Mouse (Mus musculus): ENCODE results near the gene Tlx3. TPM values are rescaled to one million over a fixed set of nuclear protein-coding genes. Genes with fewer than 3 reads are reported as not detected.

Gene Tlx3
- polyA plus RNA-seq, 1 experiment from 2014 or later, result 0.18 TPM

- Histone ChIP-seq H3K4me3 (ENCODE audit: control insufficient read depth in 1 of 2, insufficient read depth in 1 of 2, low read depth in 1 of 2, low read length in 2 of 2) (no peak overlapping the region), H3K4me1 (ENCODE audit: control insufficient read depth in 2 of 2, insufficient read depth in 2 of 2, low read length in 2 of 2) (peaks cover 0 to 16% of the 10 kb centered on the region in 2 experiments; a peak in 2 of 4 replicates), H3K27me3 (ENCODE audit: control insufficient read depth, insufficient read depth, low read length) (peaks cover 96% of the 10 kb centered on the region), H3K36me3 (ENCODE audit: control insufficient read depth, insufficient read depth, low read length) (no peaks in the 10 kb centered on the region), H3K9me3 (ENCODE audit: control insufficient read depth, low read length) (peaks cover 14% of the 10 kb centered on the region), H3K9ac (ENCODE audit: low read length) (no peak overlapping the region), H3K27ac (replicated peaks in 1 of 2; ENCODE audit: control insufficient read depth in 1 of 2, insufficient read depth in 1 of 2, low read depth in 2 of 2, low read length in 2 of 2) (no peak overlapping the region), H3K4me2 (ENCODE audit: low read length) (no peak overlapping the region)
- ATAC-seq (ENCODE audit: insufficient number of reproducible peaks, insufficient read depth, low FRiP score, low read depth), result no peak
- 21% methylated on average over 24 of the region's 24 CpGs for WGBS
Observed at GRCm38 (mm10) chr11:33196447-33197132, 6.8 kb downstream of the Tlx3 start.

GRCm38 (mm10) chr11:33195531-33196446 lies 7.6 kb downstream of the Tlx3 start:
- Histone ChIP-seq H3K4me3 (ENCODE audit: control insufficient read depth in 1 of 2, insufficient read depth in 1 of 2, low read depth in 1 of 2, low read length in 2 of 2) (no peak overlapping the region; a peak in 1 of 4 replicates), H3K27ac (replicated peaks in 1 of 2; ENCODE audit: control insufficient read depth in 1 of 2, insufficient read depth in 1 of 2, low read depth in 2 of 2, low read length in 2 of 2) (no peak overlapping the region), H3K9ac (ENCODE audit: low read length) (no peak overlapping the region), H3K4me2 (ENCODE audit: low read length) (no peak overlapping the region), H3K27me3 (ENCODE audit: control insufficient read depth, insufficient read depth, low read length) (peaks cover 96% of the 10 kb centered on the region), H3K36me3 (ENCODE audit: control insufficient read depth, insufficient read depth, low read length) (no peaks in the 10 kb centered on the region), H3K4me1 (ENCODE audit: control insufficient read depth in 2 of 2, insufficient read depth in 2 of 2, low read length in 2 of 2) (peaks cover 0 to 8% of the 10 kb centered on the region in 2 experiments; a peak in 2 of 4 replicates), H3K9me3 (ENCODE audit: control insufficient read depth, low read length) (peaks cover 14% of the 10 kb centered on the region)
- no peak for ATAC-seq (ENCODE audit: insufficient number of reproducible peaks, insufficient read depth, low FRiP score, low read depth)
- 7% methylated on average over 25 of the region's 25 CpGs for WGBS

GRCm38 (mm10) chr11:33195061-33195460 lies 8.3 kb downstream of the Tlx3 start:
- H3K4me1 ChIP-seq (ENCODE audit: control insufficient read depth in 2 of 2, insufficient read depth in 2 of 2, low read length in 2 of 2), result peaks cover 0 to under 1% of the 10 kb centered on the region in 2 experiments; a peak in 1 of 4 replicates
- no peak overlapping the region for H3K27ac ChIP-seq (replicated peaks in 1 of 2; ENCODE audit: control insufficient read depth in 1 of 2, insufficient read depth in 1 of 2, low read depth in 2 of 2, low read length in 2 of 2)
- no peak for ATAC-seq (ENCODE audit: insufficient number of reproducible peaks, insufficient read depth, low FRiP score, low read depth)
- H3K4me3 ChIP-seq (ENCODE audit: control insufficient read depth in 1 of 2, insufficient read depth in 1 of 2, low read depth in 1 of 2, low read length in 2 of 2), result no peak overlapping the region
- peaks cover 14% of the 10 kb centered on the region for H3K9me3 ChIP-seq (ENCODE audit: control insufficient read depth, low read length)
- no peak overlapping the region for H3K4me2 ChIP-seq (ENCODE audit: low read length)
- no peaks in the 10 kb centered on the region for H3K36me3 ChIP-seq (ENCODE audit: control insufficient read depth, insufficient read depth, low read length)
- H3K9ac ChIP-seq (ENCODE audit: low read length), result no peak overlapping the region
- 25% methylated on average over 7 of the region's 7 CpGs for WGBS
- peaks cover 94% of the 10 kb centered on the region for H3K27me3 ChIP-seq (ENCODE audit: control insufficient read depth, insufficient read depth, low read length)

GRCm38 (mm10) chr11:33193695-33194094 lies 9.7 kb downstream of the Tlx3 start:
- no peak for ATAC-seq (ENCODE audit: insufficient number of reproducible peaks, insufficient read depth, low FRiP score, low read depth)
- 3% methylated on average over 11 of the region's 12 CpGs for WGBS

GRCm38 (mm10) chr11:33181804-33182203 lies 21.6 kb downstream of the Tlx3 start:
- Histone ChIP-seq H3K27me3 (ENCODE audit: control insufficient read depth, insufficient read depth, low read length) (peaks cover 28% of the 10 kb centered on the region), H3K4me3 (ENCODE audit: control insufficient read depth in 1 of 2, insufficient read depth in 1 of 2, low read depth in 1 of 2, low read length in 2 of 2) (no peak overlapping the region), H3K9me3 (ENCODE audit: control insufficient read depth, low read length) (no peaks in the 10 kb centered on the region), H3K4me2 (ENCODE audit: low read length) (no peak overlapping the region), H3K36me3 (ENCODE audit: control insufficient read depth, insufficient read depth, low read length) (no peaks in the 10 kb centered on the region), H3K9ac (ENCODE audit: low read length) (no peak overlapping the region), H3K4me1 (ENCODE audit: control insufficient read depth in 2 of 2, insufficient read depth in 2 of 2, low read length in 2 of 2) (peaks cover 0 to 4% of the 10 kb centered on the region in 2 experiments; a peak in 2 of 4 replicates), H3K27ac (replicated peaks in 1 of 2; ENCODE audit: control insufficient read depth in 1 of 2, insufficient read depth in 1 of 2, low read depth in 2 of 2, low read length in 2 of 2) (no peak overlapping the region)
- no peak for ATAC-seq (ENCODE audit: insufficient number of reproducible peaks, insufficient read depth, low FRiP score, low read depth)
- WGBS, result 80% methylated on average over 3 of the region's 3 CpGs

More at GRCm38 (mm10) chr11:33193695-33194094, 9.7 kb downstream of the Tlx3 start:
- peaks cover 14% of the 10 kb centered on the region for H3K9me3 ChIP-seq (ENCODE audit: control insufficient read depth, low read length)
- no peaks in the 10 kb centered on the region for H3K4me1 ChIP-seq (ENCODE audit: control insufficient read depth in 2 of 2, insufficient read depth in 2 of 2, low read length in 2 of 2)
- no peaks in the 10 kb centered on the region for H3K36me3 ChIP-seq (ENCODE audit: control insufficient read depth, insufficient read depth, low read length)
- no peak overlapping the region for H3K27ac ChIP-seq (replicated peaks in 1 of 2; ENCODE audit: control insufficient read depth in 1 of 2, insufficient read depth in 1 of 2, low read depth in 2 of 2, low read length in 2 of 2)
- no peak overlapping the region for H3K4me2 ChIP-seq (ENCODE audit: low read length)
- peaks cover 81% of the 10 kb centered on the region for H3K27me3 ChIP-seq (ENCODE audit: control insufficient read depth, insufficient read depth, low read length)
- H3K4me3 ChIP-seq (ENCODE audit: control insufficient read depth in 1 of 2, insufficient read depth in 1 of 2, low read depth in 1 of 2, low read length in 2 of 2), result no peak overlapping the region
- no peak overlapping the region for H3K9ac ChIP-seq (ENCODE audit: low read length)

- peaks cover 0 to 4% of the 10 kb centered on the region in 2 experiments; a peak in 2 of 4 replicates for H3K4me1 ChIP-seq (ENCODE audit: control insufficient read depth in 2 of 2, insufficient read depth in 2 of 2, low read length in 2 of 2)
- H3K9me3 ChIP-seq (ENCODE audit: control insufficient read depth, low read length), result no peaks in the 10 kb centered on the region
- WGBS, result 1% methylated on average over 18 of the region's 18 CpGs
- peak overlapping the region; percentile 67 for H3K4me2 ChIP-seq (ENCODE audit: low read length)
- peak overlapping the region; percentile 18 to 27 for H3K4me3 ChIP-seq (ENCODE audit: control insufficient read depth in 1 of 2, insufficient read depth in 1 of 2, low read depth in 1 of 2, low read length in 2 of 2)
- no peaks in the 10 kb centered on the region for H3K36me3 ChIP-seq (ENCODE audit: control insufficient read depth, insufficient read depth, low read length)
- H3K27ac ChIP-seq (replicated peaks in 1 of 2; ENCODE audit: control insufficient read depth in 1 of 2, insufficient read depth in 1 of 2, low read depth in 2 of 2, low read length in 2 of 2), result no peak overlapping the region
- no peak for ATAC-seq (ENCODE audit: insufficient number of reproducible peaks, insufficient read depth, low FRiP score, low read depth)
- 0 out of 2 replicates have a peak overlapping the region, but pooled peaks have one; percentile 36 for H3K9ac ChIP-seq (ENCODE audit: low read length)
- peaks cover 33% of the 10 kb centered on the region for H3K27me3 ChIP-seq (ENCODE audit: control insufficient read depth, insufficient read depth, low read length)
Observed at GRCm38 (mm10) chr11:33180701-33181116, 22.7 kb downstream of the Tlx3 start.

- 83% methylated on average over 1 of the region's 1 CpGs for WGBS
- H3K9ac ChIP-seq (ENCODE audit: low read length), result no peak overlapping the region
- no peak for ATAC-seq (ENCODE audit: insufficient number of reproducible peaks, insufficient read depth, low FRiP score, low read depth)
Observed at GRCm38 (mm10) chr11:33179802-33180201, 23.6 kb downstream of the Tlx3 start.

More at GRCm38 (mm10) chr11:33179802-33180201, 23.6 kb downstream of the Tlx3 start:
- Histone ChIP-seq H3K4me1 (ENCODE audit: control insufficient read depth in 2 of 2, insufficient read depth in 2 of 2, low read length in 2 of 2) (peaks cover 0 to 4% of the 10 kb centered on the region in 2 experiments; a peak in 2 of 4 replicates), H3K4me2 (ENCODE audit: low read length) (no peak overlapping the region), H3K27ac (replicated peaks in 1 of 2; ENCODE audit: control insufficient read depth in 1 of 2, insufficient read depth in 1 of 2, low read depth in 2 of 2, low read length in 2 of 2) (no peak overlapping the region), H3K27me3 (ENCODE audit: control insufficient read depth, insufficient read depth, low read length) (peaks cover 37% of the 10 kb centered on the region), H3K36me3 (ENCODE audit: control insufficient read depth, insufficient read depth, low read length) (no peaks in the 10 kb centered on the region), H3K9me3 (ENCODE audit: control insufficient read depth, low read length) (no peaks in the 10 kb centered on the region), H3K4me3 (ENCODE audit: control insufficient read depth in 1 of 2, insufficient read depth in 1 of 2, low read depth in 1 of 2, low read length in 2 of 2) (no peak overlapping the region)

Data from heart, embryonic 14.5 days (tissue).